Mouse (Mus musculus) C2C12 (cell line): Measurements from ENCODE around the gene Hoxa11.

Experiments
- CTCF ChIP-seq: IDR thresholded peaks from one replicate; pipeline ENCODE4 v1.5.1; 2011; ENCODE audit not compliant: control insufficient read depth, insufficient read depth, insufficient read length
- MAX ChIP-seq: IDR thresholded peaks from one replicate; pipeline ENCODE4 v1.6.1; 2011; ENCODE audit warnings: mild to moderate bottlenecking, control low read depth
- MYOD1 ChIP-seq: IDR thresholded peaks from one replicate; pipeline ENCODE4 v1.6.1; 2011; ENCODE audit warnings: low read depth; ENCODE audit not compliant: control insufficient read depth, insufficient read length
- MYOG ChIP-seq: IDR thresholded peaks from one replicate; pipeline ENCODE4 v1.6.1; 2011; ENCODE audit not compliant: control insufficient read depth, insufficient read length; ENCODE audit errors: extremely low read depth
- USF1 ChIP-seq: IDR thresholded peaks from one replicate; pipeline ENCODE4 v1.6.1; 2011; ENCODE audit warnings: low read depth, mild to moderate bottlenecking, control low read depth, moderate library complexity

DNA sequence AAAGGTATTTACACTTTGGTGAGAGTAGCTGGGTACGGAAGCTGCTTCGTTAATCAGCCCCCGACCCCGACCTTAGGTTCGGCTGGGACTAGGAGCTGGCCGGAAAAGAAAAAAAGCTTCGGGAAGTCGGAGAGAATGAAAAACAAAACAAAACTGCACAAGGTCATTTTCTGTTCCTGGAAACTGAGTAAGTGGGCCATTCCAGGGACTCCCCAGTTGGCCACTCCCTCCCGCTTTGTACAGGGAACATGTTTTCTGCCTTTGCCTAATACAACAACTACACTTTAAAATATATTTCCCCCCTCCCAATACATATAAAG is 21.0 kb upstream of the Hoxa11 start:
- TF ChIP-seq CTCF (no peak), MYOD1 (no peak), USF1 (no peak), MAX (no peak), MYOG (no peak)
